Mouse (Mus musculus): ENCODE data around the gene Mknk1. TPM values are rescaled to one million over a fixed set of nuclear protein-coding genes. Genes with fewer than 3 reads are reported as not detected.

Mknk1 gene
- total RNA-seq, 2 experiments from 2014 or later, result 23.8 to 25.4 TPM

Other genes with a start within 250 kb of the Mknk1 start
- not detected for gene Cyp4a32, start 238.2 kb upstream of the Mknk1 start, total RNA-seq (2021)
- gene Cyp4b1, start 191.5 kb upstream of the Mknk1 start, total RNA-seq (2021), result 1 to 10 TPM; 1.7 to 3.1 TPM
- 10 to 100 TPM; 25.0 to 27.2 TPM for gene Efcab14, start 101.5 kb upstream of the Mknk1 start, total RNA-seq (2021)
- 1 to 10 TPM in 1 of 2 experiments, under 1 TPM in 1; 0.80 to 1.5 TPM for gene Tex38, start 58.2 kb upstream of the Mknk1 start, total RNA-seq (2021)
- 10 to 100 TPM; 31.2 to 42.1 TPM for gene Atpaf1, start 54.4 kb upstream of the Mknk1 start, total RNA-seq (2021)
- 1 to 10 TPM; 2.8 to 3.4 TPM for gene Mob3c, start 11.1 kb upstream of the Mknk1 start, total RNA-seq (2021)
- not detected for gene Kncn, start 45.2 kb downstream of the Mknk1 start, total RNA-seq (2021)
- gene 6430628N08Rik, start 51.5 kb downstream of the Mknk1 start, total RNA-seq (2021), result not detected
- not detected for gene Dmbx1, start 100.7 kb downstream of the Mknk1 start, total RNA-seq (2021)
- gene Faah, start 178.7 kb downstream of the Mknk1 start, total RNA-seq (2021), result under 1 TPM in 1 of 2 experiments, not detected in 1; 0.39 TPM
- 10 to 100 TPM; 12.7 to 13.9 TPM for gene Nsun4, start 214.7 kb downstream of the Mknk1 start, total RNA-seq (2021)
- 100 to 1,000 TPM; 876 to 989 TPM for gene Uqcrh, start 235.9 kb downstream of the Mknk1 start, total RNA-seq (2021)
- gene Lrrc41, start 236.1 kb downstream of the Mknk1 start, total RNA-seq (2021), result 10 to 100 TPM; 19.0 to 25.0 TPM